Mouse (Mus musculus): ENCODE results near the gene Etnk1.

Gene Etnk1

DNA sequence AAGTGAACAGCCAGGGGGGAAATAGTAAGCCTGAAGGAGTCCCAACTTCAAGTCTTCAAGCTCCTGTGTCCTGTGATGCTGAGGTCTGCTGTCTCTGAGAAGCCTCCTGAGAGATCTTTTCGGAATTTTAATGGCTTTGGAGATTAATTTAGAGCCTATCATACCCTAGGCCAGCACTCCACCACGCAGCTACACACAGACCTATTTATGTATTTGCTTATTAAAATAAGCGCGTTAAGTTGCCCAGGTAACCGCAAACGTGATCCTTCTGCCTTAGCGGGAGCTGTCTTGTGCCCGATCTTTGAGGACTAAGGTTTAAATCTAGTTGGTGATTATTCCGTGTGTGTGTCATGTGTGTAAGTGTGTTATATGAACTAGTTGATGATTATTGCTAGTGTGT is 23.7 kb upstream of the Etnk1 start:
- POLR2A ChIA-PET, result interaction anchor here (0.6 to 7.4 kb wide), 44 partner anchors 8 to 1876 kb away, joined by 3 to 306 read pairs (median 8); partner anchors contain the start of genes Etnk1 (in 4 of the 4), C2cd5 (in 1 of the 4) and Cmas (in 1 of the 4)
- CTCF ChIA-PET, result interaction anchor here (0.6 to 1.5 kb wide), 4 partner anchors 12 to 123 kb away, joined by 3 to 4 read pairs (median 4); no protein-coding TSS in a partner anchor

DNA sequence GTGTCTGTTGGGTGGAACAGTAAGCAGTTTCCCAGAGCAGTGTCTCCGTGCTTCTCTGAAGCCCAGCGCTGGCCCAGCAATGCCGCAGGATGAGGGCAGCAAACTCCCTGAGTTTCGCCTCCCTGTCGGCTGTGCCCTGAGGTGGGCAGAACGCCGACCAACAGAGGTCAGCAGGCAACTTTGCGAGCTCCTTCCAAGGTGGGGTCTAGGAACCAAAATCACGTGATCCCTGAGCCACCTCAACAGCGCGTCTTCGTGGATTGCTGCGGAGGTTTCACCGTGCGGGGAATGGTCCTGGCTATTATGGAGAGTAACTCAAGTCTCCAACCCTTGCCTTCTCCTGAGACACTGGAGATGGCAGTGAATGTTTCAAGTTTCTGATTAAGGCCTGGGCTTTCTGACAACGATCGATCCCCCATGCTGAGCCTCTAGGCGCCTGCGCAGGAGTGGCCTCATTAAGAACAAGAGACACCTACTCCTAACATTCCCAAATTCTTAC is 23.2 kb upstream of the Etnk1 start:
- POLR2A ChIA-PET, result interaction anchor here (0.6 to 7.4 kb wide), 47 partner anchors 8 to 1875 kb away, joined by 3 to 306 read pairs (median 6); partner anchors contain the start of genes Etnk1 (in 4 of the 4), C2cd5 (in 1 of the 4) and Cmas (in 1 of the 4)
- CTCF ChIA-PET, result interaction anchor here (0.6 to 1.5 kb wide), 4 partner anchors 11 to 123 kb away, joined by 3 to 4 read pairs (median 4); no protein-coding TSS in a partner anchor

DNA sequence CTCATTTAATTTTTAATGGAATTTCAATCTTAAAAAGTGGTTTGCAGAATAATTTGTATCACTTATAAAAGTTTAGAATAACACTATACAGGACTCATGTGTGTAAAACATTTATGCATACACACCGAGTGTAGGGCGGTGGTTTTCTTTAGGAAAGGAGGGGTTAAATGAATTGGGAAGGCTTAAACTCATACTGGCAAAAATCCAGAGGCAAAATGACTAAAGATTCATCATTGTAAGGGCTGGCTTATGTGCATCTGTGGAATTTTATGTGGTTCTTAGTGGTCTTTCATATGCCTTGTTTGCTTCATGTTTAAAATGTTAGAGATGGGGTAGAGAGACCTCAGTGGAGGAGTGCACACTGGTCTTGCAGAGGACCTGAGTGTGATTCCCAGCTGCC is 22.5 kb upstream of the Etnk1 start:
- POLR2A ChIA-PET, result interaction anchor here (1.0 to 7.4 kb wide), 31 partner anchors 9 to 121 kb away, joined by 3 to 306 read pairs (median 18); partner anchors contain the start of gene Etnk1 (in 4 of the 4)
- CTCF ChIA-PET, result no interaction called here

DNA sequence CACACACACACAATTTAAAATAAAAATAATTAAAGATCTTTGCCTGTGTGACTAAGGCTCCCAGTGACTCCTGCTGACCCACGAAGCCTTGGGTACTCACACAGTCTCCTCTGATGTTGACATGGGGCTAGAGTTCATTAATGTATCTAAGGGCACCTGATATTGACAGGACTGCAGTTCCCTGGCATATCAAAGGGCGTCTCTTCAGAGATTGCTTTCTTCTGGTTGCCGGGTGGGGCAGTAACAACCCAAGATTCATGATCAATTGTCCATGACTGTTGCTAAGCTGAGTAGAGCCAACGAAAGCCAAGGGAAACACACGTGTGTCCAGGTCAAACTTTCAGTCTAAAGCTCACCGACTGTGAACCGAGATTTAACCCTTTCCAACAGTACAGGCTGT is 22.0 kb upstream of the Etnk1 start:
- CTCF ChIA-PET, result interaction anchor here in 1 of 4 experiments (0.5 kb wide), 1 partner anchor 75 kb away, joined by 4 read pairs; no protein-coding TSS in a partner anchor
- POLR2A ChIA-PET, result interaction anchor here (1.0 to 7.4 kb wide), 18 partner anchors 9 to 60 kb away, joined by 3 to 306 read pairs (median 27); partner anchors contain the start of gene Etnk1 (in 3 of the 4)

DNA sequence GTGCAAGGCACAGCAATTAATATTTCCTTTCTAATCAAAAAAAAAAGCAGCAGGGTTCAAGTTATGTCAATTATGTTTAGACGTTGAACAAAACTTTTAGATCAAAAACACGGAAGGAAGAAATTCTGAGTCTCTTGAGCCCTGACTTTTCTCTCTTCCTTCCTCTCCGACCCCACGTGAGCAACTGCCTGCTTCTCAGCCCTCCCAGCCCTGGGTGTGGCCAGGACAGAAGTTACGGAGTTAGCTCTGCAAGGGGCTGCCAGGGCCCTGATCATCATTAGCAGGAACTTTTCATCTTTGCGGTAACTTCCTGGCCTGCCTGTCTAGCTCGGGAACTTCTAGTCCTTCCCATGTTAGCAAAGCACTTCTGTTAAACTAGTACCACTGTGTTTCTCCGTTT is 20.3 kb upstream of the Etnk1 start:
- CTCF ChIA-PET, result interaction anchor here in 2 of 4 experiments (0.7 to 1.3 kb wide), 3 partner anchors 28 to 126 kb away, joined by 3 to 5 read pairs (median 4); no protein-coding TSS in a partner anchor
- POLR2A ChIA-PET, result interaction anchor here (0.7 to 7.4 kb wide), 29 partner anchors 8 to 57 kb away, joined by 3 to 306 read pairs (median 6); partner anchors contain the start of gene Etnk1 (in 2 of the 4)

DNA sequence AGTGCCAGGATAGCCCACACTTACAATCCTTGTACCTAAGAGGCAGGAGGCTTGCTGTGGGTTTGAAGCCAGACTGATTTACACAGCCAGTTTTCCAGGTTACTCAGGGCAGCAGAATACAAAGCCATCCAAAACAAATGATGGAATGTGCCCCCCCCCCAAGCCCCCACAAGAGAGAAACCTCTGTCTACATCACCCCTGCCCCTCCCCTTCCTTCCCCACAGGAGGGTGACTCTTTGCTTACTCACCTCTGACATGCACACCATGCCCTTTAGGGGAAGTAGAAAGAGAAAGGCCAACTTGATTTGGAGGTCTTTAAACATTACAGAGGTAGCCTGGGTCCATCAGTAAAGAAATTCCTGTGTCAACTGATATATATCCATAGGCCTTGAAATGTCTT is 18.2 kb upstream of the Etnk1 start:
- POLR2A ChIA-PET, result interaction anchor here in 2 of 4 experiments (1.1 to 7.4 kb wide), 7 partner anchors 7 to 25 kb away, joined by 3 to 306 read pairs (median 7); partner anchors contain the start of gene Etnk1 (in 1 of the 2)
- CTCF ChIA-PET, result interaction anchor here in 1 of 4 experiments (0.6 kb wide), 1 partner anchor 637 kb away, joined by 7 read pairs; no protein-coding TSS in a partner anchor

DNA sequence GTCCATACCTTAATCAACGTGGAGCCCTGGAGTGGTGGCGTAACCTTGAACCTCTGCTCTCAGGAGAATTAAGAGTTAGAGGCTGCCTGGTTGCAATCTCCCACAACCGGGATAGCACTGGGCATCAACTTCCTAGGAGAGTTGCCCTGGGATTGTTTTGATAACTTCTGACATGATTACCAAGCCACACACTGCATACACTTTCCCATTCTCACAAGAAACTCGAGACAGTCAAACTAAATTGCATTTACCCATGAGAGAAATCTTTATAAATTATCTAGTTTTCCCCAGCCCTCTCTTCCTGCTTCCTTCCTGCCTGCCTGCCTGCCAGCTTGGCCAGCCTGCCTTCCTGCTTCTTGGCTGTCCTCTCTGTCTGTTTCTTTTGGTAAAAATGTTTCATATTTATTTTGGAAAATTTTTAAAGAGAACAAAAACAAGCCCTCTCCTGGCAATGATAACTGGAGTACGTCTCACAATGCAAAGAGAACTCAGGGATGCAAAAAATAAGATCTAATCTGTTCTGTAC is 17.2 kb upstream of the Etnk1 start:
- POLR2A ChIA-PET, result interaction anchor here in 1 of 4 experiments (0.8 to 9.6 kb wide), 5 partner anchors 10 to 41 kb away, joined by 3 to 163 read pairs (median 11); partner anchors contain the start of gene Etnk1
- CTCF ChIA-PET, result no interaction called here

DNA sequence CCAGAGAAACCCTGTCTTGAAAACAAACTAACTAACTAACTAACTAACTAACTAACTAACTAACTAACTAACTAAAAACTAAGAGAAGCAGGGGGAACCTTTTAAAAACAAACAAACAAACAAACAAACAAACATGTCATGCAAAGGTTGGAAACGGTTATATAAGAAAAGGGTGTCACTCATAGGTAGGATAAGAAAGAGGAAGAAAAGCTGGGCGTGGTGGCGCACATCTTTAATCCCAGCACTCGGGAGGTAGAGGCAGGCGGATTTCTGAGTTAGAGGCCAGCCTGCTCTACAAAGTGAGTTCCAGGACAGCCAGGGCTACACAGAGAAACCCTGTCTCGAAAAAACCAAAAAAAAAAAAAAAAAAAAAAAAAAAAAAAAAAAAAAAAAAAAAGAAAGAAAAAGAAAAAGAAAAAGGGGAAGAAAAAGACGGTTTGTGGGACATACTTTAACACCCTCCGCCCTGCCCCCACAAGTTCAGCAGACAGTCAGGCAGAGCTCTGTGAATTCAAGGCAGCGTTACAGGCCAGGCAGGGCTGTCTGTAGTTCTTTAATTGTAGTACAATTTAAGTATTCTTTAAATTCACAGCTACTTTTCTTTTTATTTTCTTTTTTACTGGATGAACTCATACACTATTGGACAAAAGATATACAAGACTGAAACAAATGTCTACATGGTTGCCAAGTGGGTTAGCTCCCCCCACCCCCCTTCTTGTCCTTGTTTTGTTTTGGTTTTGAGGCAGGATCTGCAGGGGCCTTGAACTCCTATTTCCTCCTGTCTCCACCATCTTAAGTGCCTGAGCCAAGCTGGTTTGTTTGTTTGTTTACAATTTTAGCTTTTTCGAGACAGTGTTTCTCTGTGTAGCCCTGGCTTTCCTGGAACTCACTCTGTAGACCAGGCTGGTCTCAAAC is 15.7 kb upstream of the Etnk1 start:
- ChIA-PET CTCF (interaction anchor here in 2 of 4 experiments (0.6 to 1.3 kb wide), 3 partner anchors 9 to 134 kb away, joined by 3 to 8 read pairs (median 3); no protein-coding TSS in a partner anchor), POLR2A (interaction anchor here (0.5 to 9.6 kb wide), 27 partner anchors 6 to 1919 kb away, joined by 3 to 217 read pairs (median 5); partner anchors contain the start of gene Etnk1 (in 2 of the 4))

DNA sequence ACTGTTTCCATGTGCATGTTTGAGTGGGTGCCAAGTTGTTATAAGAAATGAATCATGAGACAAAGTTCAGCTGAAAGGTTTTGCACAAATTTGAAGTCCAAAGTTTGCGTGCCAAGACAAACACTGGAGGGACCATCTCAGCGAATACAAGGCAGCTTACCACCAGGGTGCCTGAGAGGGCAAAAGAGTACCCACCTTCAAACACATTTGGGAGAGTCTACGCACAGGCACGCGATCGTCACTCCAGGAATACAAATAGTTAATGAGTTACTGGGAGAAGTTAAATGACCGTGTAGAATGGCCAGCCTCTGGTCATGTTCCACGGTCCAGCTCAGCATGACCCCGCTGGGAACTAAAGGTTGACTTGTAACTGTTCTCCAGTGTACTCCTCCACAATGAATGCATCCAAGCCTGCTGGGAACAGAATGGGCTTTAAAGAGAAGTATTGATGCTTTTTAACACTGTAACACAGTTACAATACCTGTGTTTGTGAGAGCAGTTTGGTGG is 14.6 kb upstream of the Etnk1 start:
- CTCF ChIA-PET, result interaction anchor here in 2 of 4 experiments (0.6 to 1.3 kb wide), 2 partner anchors 10 to 42 kb away, joined by 3 to 4 read pairs; no protein-coding TSS in a partner anchor
- POLR2A ChIA-PET, result interaction anchor here (0.5 to 9.6 kb wide), 21 partner anchors 7 to 48 kb away, joined by 3 to 217 read pairs (median 7); partner anchors contain the start of gene Etnk1 (in 1 of the 4)

DNA sequence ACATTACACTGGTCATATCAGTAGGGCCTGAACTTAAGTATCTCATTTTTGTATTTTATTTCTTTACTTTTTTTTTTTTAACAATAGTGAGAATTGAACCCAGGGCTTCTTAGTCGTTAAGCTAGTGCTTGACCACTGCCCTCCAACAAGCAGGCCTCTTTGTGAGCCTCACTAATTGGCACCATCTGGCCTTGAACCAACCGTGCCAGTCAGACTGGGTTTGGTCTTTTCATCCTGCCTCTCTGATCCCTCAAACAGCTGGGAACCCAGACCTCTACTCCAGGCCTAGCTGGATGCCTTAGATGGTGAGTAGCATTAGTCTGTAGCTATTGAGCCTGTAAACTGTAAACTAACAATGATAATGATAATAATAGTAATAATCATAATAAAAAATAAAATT is 13.9 kb upstream of the Etnk1 start:
- CTCF ChIA-PET, result interaction anchor here in 2 of 4 experiments (0.6 to 0.8 kb wide), 2 partner anchors 22 to 43 kb away, joined by 3 to 4 read pairs; no protein-coding TSS in a partner anchor
- POLR2A ChIA-PET, result interaction anchor here in 3 of 4 experiments (0.5 to 9.6 kb wide), 18 partner anchors 8 to 61 kb away, joined by 3 to 217 read pairs (median 10); partner anchors contain the start of gene Etnk1 (in 1 of the 3)

DNA sequence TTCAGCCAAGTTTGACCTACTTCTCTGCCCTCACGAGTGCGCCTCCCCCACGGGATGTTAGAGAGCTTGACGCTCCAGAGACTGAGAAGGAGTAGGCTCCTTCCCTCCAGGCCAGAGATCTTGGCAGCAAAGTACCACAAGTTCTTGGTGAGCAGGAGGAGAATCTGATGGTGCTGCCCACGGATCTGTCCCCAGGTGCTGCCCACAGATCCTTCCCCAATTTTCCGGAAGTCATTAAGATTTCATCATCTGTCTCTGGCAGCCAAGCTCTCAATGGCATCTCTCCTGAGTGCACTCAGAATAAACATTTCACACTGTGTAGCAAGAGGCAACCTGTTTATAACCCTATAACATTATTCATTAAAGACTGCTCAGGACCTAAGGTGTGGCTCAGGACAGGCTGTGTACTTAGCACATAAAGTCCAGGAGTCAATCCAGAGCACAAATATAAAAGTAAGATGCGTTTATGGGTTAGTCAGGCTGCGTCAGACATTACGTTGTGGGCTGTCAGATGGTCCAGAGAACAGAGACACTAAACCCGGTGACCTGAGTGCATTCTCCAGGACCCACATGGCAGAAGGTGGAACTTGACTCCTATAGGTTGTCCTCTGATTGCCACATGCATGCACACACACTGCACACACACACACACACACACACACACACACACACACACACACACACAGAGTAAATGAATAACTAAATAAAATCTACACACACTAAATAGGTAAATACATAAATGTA is 13.1 kb upstream of the Etnk1 start:
- CTCF ChIA-PET, result interaction anchor here in 2 of 4 experiments (0.6 to 1.2 kb wide), 4 partner anchors 9 to 54 kb away, joined by 3 to 7 read pairs (median 3); partner anchors contain the start of gene C2cd5 (in 1 of the 2)
- POLR2A ChIA-PET, result interaction anchor here in 3 of 4 experiments (0.8 to 9.6 kb wide), 24 partner anchors 8 to 192 kb away, joined by 3 to 217 read pairs (median 12); partner anchors contain the start of gene Etnk1 (in 3 of the 3)

DNA sequence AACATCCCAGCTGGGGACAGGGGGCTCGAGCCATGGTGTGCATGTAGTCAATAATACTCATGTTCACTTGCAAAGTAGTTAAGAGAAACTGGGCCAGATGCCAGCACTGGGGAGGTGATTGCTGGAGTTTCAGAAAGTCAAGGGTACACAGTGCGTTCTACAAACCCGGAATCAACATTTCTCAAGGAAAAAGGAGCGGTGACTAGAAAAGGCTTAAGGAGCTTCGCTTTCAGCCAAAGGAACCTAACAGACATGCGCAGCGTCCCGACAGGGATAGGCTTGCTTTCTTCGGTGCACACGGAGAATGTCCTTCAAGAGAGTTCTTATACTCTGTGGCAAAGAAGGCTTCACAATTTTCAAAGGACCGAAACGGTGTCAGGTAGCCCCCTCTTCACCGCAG is 12.1 kb upstream of the Etnk1 start:
- POLR2A ChIA-PET, result interaction anchor here (0.6 to 9.6 kb wide), 37 partner anchors 8 to 644 kb away, joined by 3 to 217 read pairs (median 6); partner anchors contain the start of gene Etnk1 (in 3 of the 4)
- CTCF ChIA-PET, result interaction anchor here (0.8 to 1.2 kb wide), 4 partner anchors 12 to 55 kb away, joined by 3 to 7 read pairs (median 3); partner anchors contain the start of gene C2cd5 (in 1 of the 4)

DNA sequence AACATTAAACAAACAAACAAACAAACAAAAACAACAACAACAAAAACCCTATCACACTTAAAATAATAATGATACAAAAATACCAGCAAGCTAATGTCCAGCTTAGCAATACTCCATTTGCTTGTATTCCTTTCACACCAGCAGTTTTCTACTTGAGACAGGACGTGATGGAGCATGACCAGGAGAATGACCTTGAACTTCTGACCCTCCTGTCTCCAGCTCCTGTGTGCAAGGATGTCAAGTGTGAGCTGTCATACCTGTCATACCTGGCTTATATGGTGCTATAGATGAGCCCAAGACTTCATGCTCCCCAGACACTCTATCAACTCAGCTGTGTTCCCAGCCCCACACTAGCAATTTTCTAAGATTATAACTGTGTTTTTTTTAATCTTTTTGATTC is 11.0 kb upstream of the Etnk1 start:
- ChIA-PET CTCF (interaction anchor here in 2 of 4 experiments (1.2 to 1.8 kb wide), 3 partner anchors 19 to 26 kb away, joined by 3 to 7 read pairs (median 6); no protein-coding TSS in a partner anchor), POLR2A (interaction anchor here (0.5 to 9.6 kb wide), 46 partner anchors 8 to 648 kb away, joined by 3 to 217 read pairs (median 9); partner anchors contain the start of genes Etnk1 (in 4 of the 4) and Ldhb (in 1 of the 4))

DNA sequence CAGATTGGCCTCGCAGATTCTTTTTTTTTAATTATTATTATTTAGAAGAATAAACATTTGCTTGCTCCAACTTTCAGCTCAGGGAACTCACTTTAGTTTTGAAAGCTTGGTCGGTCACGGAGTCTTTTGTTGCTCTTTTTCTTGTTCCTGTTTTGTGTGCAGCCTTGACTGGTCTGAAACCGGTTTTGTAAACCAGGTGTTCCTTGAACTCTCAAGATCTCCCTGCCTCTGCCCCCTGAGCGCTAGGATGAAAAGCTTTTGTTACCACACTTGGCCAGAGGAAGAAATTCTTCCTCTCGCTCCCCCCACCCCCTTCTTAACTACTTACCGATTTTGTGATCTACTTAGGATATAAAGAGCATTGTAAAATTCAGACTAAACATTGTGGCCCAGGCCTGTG is 10.3 kb upstream of the Etnk1 start:
- POLR2A ChIA-PET, result interaction anchor here (0.5 to 9.6 kb wide), 54 partner anchors 8 to 649 kb away, joined by 3 to 217 read pairs (median 7); partner anchors contain the start of genes Etnk1 (in 4 of the 4), C2cd5 (in 1 of the 4) and Ldhb (in 1 of the 4)
- CTCF ChIA-PET, result interaction anchor here (0.5 to 1.8 kb wide), 6 partner anchors 14 to 282 kb away, joined by 3 to 7 read pairs (median 4); no protein-coding TSS in a partner anchor

DNA sequence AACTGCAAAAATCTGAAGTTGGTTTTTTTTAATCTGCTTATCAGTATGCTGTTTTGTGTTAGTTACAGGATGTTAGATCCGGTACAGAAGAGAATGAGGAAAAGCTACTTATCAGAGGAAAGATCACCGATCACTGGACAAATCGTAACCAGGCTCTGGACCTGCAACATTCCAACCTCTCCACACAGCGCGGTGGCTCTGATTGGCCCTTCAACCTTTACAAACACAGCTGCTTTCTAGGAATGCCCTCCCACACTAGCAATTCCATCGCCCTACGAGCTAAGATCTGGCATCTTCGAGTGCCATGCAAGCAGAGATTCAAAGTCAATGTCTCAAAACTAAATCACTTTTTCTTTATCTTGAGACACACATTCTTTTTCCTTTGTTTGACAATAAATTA is 9.6 kb upstream of the Etnk1 start:
- ChIA-PET CTCF (interaction anchor here (0.5 to 1.8 kb wide), 4 partner anchors 17 to 283 kb away, joined by 3 to 7 read pairs (median 4); no protein-coding TSS in a partner anchor), POLR2A (interaction anchor here (0.7 to 9.6 kb wide), 45 partner anchors 7 to 280 kb away, joined by 3 to 217 read pairs (median 7); partner anchors contain the start of genes Etnk1 (in 4 of the 4) and C2cd5 (in 1 of the 4))

DNA sequence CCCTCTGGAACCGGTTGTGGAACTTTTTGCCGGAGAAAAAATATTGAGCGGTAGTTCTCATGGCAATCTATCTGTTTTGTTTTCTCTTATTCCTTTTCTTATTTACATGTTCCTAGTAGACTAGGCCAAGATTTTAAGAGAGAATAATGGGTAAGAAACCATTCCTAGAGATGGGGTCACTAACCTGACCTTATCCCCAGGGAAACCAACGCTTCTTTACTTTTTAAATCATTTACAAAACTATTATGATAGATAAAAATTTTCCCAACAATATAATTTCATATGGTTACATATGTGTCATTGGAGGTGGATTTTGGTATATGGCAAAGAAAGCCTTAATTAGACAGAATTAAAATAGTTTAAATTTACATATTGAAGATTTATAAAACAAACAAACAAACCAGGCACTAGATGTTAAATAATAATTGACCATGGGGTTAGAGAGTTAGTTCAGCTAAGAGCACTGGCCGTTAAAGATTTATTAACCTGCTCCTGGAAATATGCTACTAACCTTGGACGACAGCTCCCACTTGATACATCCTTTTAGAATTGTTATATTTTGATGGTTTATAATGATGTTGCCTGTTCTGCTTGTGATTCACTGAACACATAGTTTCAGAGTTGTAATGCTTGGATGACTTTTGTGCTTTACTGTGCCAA is 6.3 kb upstream of the Etnk1 start:
- POLR2A ChIA-PET, result interaction anchor here (0.9 to 5.0 kb wide), 20 partner anchors 9 to 173 kb away, joined by 3 to 99 read pairs (median 6); no protein-coding TSS in a partner anchor
- CTCF ChIA-PET, result no interaction called here

Measured in embryonic stem cell, embryonic (primary cell).